Mouse (Mus musculus): Measurements from ENCODE around the gene Kcnk13. TPM values are rescaled to one million over a fixed set of nuclear protein-coding genes. Genes with fewer than 3 reads are reported as not detected.

Kcnk13 gene
- total and polyA plus RNA-seq, 3 experiments, result 0.13 TPM; not detected in 2

GRCm38 (mm10) chr12:99986797-99987196 is 22.5 kb downstream of the Kcnk13 start:
- Histone ChIP-seq H3K79me2 (replicated peaks; ENCODE audit: control insufficient read depth, extremely low read depth, insufficient read depth, poor library complexity, severe bottlenecking) (no peaks in the 10 kb centered on the region), H3K27me3 (replicated peaks) (no peaks in the 10 kb centered on the region), H3K9ac (ENCODE audit: insufficient read depth, low read depth) (no peak overlapping the region), H3K9me3 (replicated peaks; ENCODE audit: low read length) (peaks cover 4% of the 10 kb centered on the region), H3K27ac (ENCODE audit: insufficient read depth, low read depth) (no peak overlapping the region), H3K4me1 (ENCODE audit: control insufficient read depth in 1 of 2, insufficient read depth in 2 of 2) (peaks cover 10 to 29% of the 10 kb centered on the region in 2 experiments), H3K4me3 (replicated peaks in 1 of 3; ENCODE audit: low read depth in 2 of 3, low read length in 2 of 3, poor library complexity in 1 of 3) (no peak overlapping the region), H3K4me2 (ENCODE audit: insufficient read depth, low read depth, poor library complexity, severe bottlenecking) (peak overlapping the region; percentile 63), H3K36me3 (replicated peaks in 1 of 2; ENCODE audit: control insufficient read depth in 1 of 2, insufficient read depth in 1 of 2, low read length in 1 of 2) (no peaks in the 10 kb centered on the region)
- TF ChIP-seq NRF1 (IDR thresholded peaks at IDR 0.05; ENCODE audit: low read depth, low read length), result no peak
- TF ChIP-seq CHD1 (IDR thresholded peaks at IDR 0.05; ENCODE audit: low read depth, low read length), result no peak
- peak; percentile 74 for TF ChIP-seq BHLHE40 (IDR thresholded peaks at IDR 0.05; ENCODE audit: low read depth, low read length)
- TF ChIP-seq ZKSCAN1 (IDR thresholded peaks at IDR 0.05; ENCODE audit: borderline replicate concordance, low read depth, low read length), result no peak
- TF ChIP-seq GABPA (IDR thresholded peaks at IDR 0.05; ENCODE audit: insufficient replicate concordance, low read depth, low read length), result no peak
- TF ChIP-seq IRF4 (IDR thresholded peaks at IDR 0.05; ENCODE audit: low read depth, low read length), result peak; percentile 95
- TF ChIP-seq CHD2 (IDR thresholded peaks at IDR 0.05; ENCODE audit: low read length), result no peak
- TF ChIP-seq ZMIZ1 (IDR thresholded peaks at IDR 0.05; ENCODE audit: low read depth, low read length), result no peak
- no peak for TF ChIP-seq RCOR1 (conservative IDR thresholded peaks at IDR 0.05; ENCODE audit: low read depth, low read length)
- TF ChIP-seq TCF12 (IDR thresholded peaks at IDR 0.05; ENCODE audit: low read depth, low read length), result peak; percentile 56; the same call in 1 of the 2 replicates
- no peak for TF ChIP-seq CTCF (conservative IDR thresholded peaks at IDR 0.05 in 1 of 2, IDR thresholded peaks at IDR 0.05 in 1 of 2; ENCODE audit: low read depth in 2 of 2, low read length in 2 of 2)
- TF ChIP-seq ELF1 (IDR thresholded peaks at IDR 0.05; ENCODE audit: low read depth, low read length), result peak; percentile 15; the same call in 1 of the 2 replicates
- TF ChIP-seq MAX (IDR thresholded peaks at IDR 0.05; ENCODE audit: low read length), result no peak
- no peak for TF ChIP-seq JUND (conservative IDR thresholded peaks at IDR 0.05; ENCODE audit: low read depth, low read length)
- TF ChIP-seq ZNF384 (IDR thresholded peaks at IDR 0.05; ENCODE audit: low read depth, low read length), result no peak
- TF ChIP-seq KAT2A (IDR thresholded peaks at IDR 0.05; ENCODE audit: insufficient replicate concordance, low read length), result no peak
- TF ChIP-seq MXI1 (IDR thresholded peaks at IDR 0.05; ENCODE audit: low read depth, low read length), result no peak
- peak; percentile 42 for TF ChIP-seq ETS1 (conservative IDR thresholded peaks at IDR 0.05; ENCODE audit: low read depth, low read length)
- peak; percentile 12; the same call in 1 of the 2 replicates for TF ChIP-seq SIN3A (IDR thresholded peaks at IDR 0.05; ENCODE audit: low read length)
- TF ChIP-seq NELFE (IDR thresholded peaks at IDR 0.05; ENCODE audit: low read depth, low read length), result no peak
- peak; percentile 91 for TF ChIP-seq EP300 (IDR thresholded peaks at IDR 0.05; ENCODE audit: low read length)
- in situ Hi-C loops (cut with MboI; ENCODE audit: low pct_ligation_motif_present, low pct_unique_long_range_greater_than_20kb, low sequenced_read_pairs), result no loop called here
- dilution Hi-C loops (cut with MboI; ENCODE audit: extremely low pct_ligation_motif_present, extremely low pct_unique_long_range_greater_than_20kb, low sequenced_read_pairs), result no loop called here
- DNase-seq (ENCODE audit: extremely low read depth), result peak; percentile 61

GRCm38 (mm10) chr12:99988144-99988543 is 23.8 kb downstream of the Kcnk13 start:
- H3K9ac ChIP-seq (ENCODE audit: insufficient read depth, low read depth), result no peak overlapping the region
- dilution Hi-C loops (cut with MboI; ENCODE audit: extremely low pct_ligation_motif_present, extremely low pct_unique_long_range_greater_than_20kb, low sequenced_read_pairs), result no loop called here

More at GRCm38 (mm10) chr12:99988144-99988543, 23.8 kb downstream of the Kcnk13 start:
- Histone ChIP-seq H3K9me3 (replicated peaks; ENCODE audit: low read length) (peaks cover 4% of the 10 kb centered on the region), H3K4me1 (ENCODE audit: control insufficient read depth in 1 of 2, insufficient read depth in 2 of 2) (peaks cover 17 to 41% of the 10 kb centered on the region in 2 experiments), H3K27me3 (replicated peaks) (no peaks in the 10 kb centered on the region), H3K4me3 (replicated peaks in 1 of 3; ENCODE audit: low read depth in 2 of 3, low read length in 2 of 3, poor library complexity in 1 of 3) (no peak overlapping the region), H3K4me2 (ENCODE audit: insufficient read depth, low read depth, poor library complexity, severe bottlenecking) (no peak overlapping the region), H3K79me2 (replicated peaks; ENCODE audit: control insufficient read depth, extremely low read depth, insufficient read depth, poor library complexity, severe bottlenecking) (no peaks in the 10 kb centered on the region), H3K36me3 (replicated peaks in 1 of 2; ENCODE audit: control insufficient read depth in 1 of 2, insufficient read depth in 1 of 2, low read length in 1 of 2) (no peaks in the 10 kb centered on the region), H3K27ac (ENCODE audit: insufficient read depth, low read depth) (no peak overlapping the region)
- DNase-seq (ENCODE audit: extremely low read depth), result no peak
- TF ChIP-seq BHLHE40 (IDR thresholded peaks at IDR 0.05; ENCODE audit: low read depth, low read length) (no peak), CHD2 (IDR thresholded peaks at IDR 0.05; ENCODE audit: low read length) (no peak), USF2 (conservative IDR thresholded peaks at IDR 0.05; ENCODE audit: low read depth, low read length) (no peak), ETS1 (conservative IDR thresholded peaks at IDR 0.05; ENCODE audit: low read depth, low read length) (no peak), ZMIZ1 (IDR thresholded peaks at IDR 0.05; ENCODE audit: low read depth, low read length) (no peak), JUND (conservative IDR thresholded peaks at IDR 0.05; ENCODE audit: low read depth, low read length) (no peak), CTCF (conservative IDR thresholded peaks at IDR 0.05 in 1 of 2, IDR thresholded peaks at IDR 0.05 in 1 of 2; ENCODE audit: low read depth in 2 of 2, low read length in 2 of 2) (no peak)
- in situ Hi-C loops (cut with MboI; ENCODE audit: low pct_ligation_motif_present, low pct_unique_long_range_greater_than_20kb, low sequenced_read_pairs), result no loop called here

Data from CH12.LX (cell line).